Mouse (Mus musculus) forebrain, embryonic 11.5 days (tissue): ENCODE results near the gene Aadacl4. TPM values are rescaled to one million over a fixed set of nuclear protein-coding genes. Genes with fewer than 3 reads are reported as not detected.
A peak's percentile ranks its signal among the peaks of the same experiment; 100 is the strongest.
"Not testable (repeated sequence)": the region's sequence is repeated elsewhere in the genome, so short reads cannot be mapped to it uniquely, and the experiment has no call there.

Source experiments
- ATAC-seq: fragments of 200-750 bp; cut with Nextera tagmentation; replicated peaks from 2 replicates; pipeline ENCODE4 v1.8.0; 2017; ENCODE audit warnings: moderate TSS enrichment; ENCODE audit not compliant: low FRiP score
- DNase-seq: peaks from one replicate; pipeline ENCODE4 v3.0.0-alpha.2; 2017; ENCODE audit warnings: low spot score
- H3K27ac ChIP-seq: fragments of 300-500 bp; sonication (generic); 2 replicates; pipeline ENCODE4 v1.5.1; 2014; ENCODE audit warnings: low read depth, low read length
- H3K27me3 ChIP-seq: fragments of 300-500 bp; sonication (generic); 2 replicates; pipeline ENCODE4 v1.6.1; 2014; ENCODE audit warnings: mild to moderate bottlenecking, low read length, mixed read lengths; ENCODE audit not compliant: control insufficient read depth, insufficient read depth
- H3K36me3 ChIP-seq: fragments of 300-500 bp; sonication (generic); 2 replicates; pipeline ENCODE4 v1.6.1; 2014; ENCODE audit warnings: mild to moderate bottlenecking, low read length, moderate library complexity, mixed read lengths; ENCODE audit not compliant: control insufficient read depth, insufficient read depth
- H3K4me1 ChIP-seq: fragments of 300-500 bp; sonication (generic); replicated peaks from 2 replicates; pipeline ENCODE4 v1.6.1; 2014; ENCODE audit warnings: low read length, mixed read lengths; ENCODE audit not compliant: control insufficient read depth, insufficient read depth
- H3K4me2 ChIP-seq: fragments of 300-500 bp; sonication (generic); 2 replicates; pipeline ENCODE4 v1.6.1; 2014; ENCODE audit warnings: low read depth, mild to moderate bottlenecking, low read length, moderate library complexity, mixed read lengths; ENCODE audit not compliant: severe bottlenecking
- H3K4me3 ChIP-seq: fragments of 300-500 bp; sonication (generic); 2 replicates; pipeline ENCODE4 v1.5.1; 2014; ENCODE audit warnings: low read depth, low read length
- H3K9ac ChIP-seq: fragments of 300-500 bp; sonication (generic); 2 replicates; pipeline ENCODE4 v1.6.1; 2014; ENCODE audit warnings: low read length
- H3K9me3 ChIP-seq: fragments of 300-500 bp; sonication (generic); 2 replicates; pipeline ENCODE4 v1.6.1; 2016; ENCODE audit warnings: low read length, mixed read lengths; ENCODE audit not compliant: control insufficient read depth
- WGBS: fragments of 180-500 bp; shearing (Covaris S2); extraction: QIAGEN DNeasy Blood & Tissue Kit; methylation state at CpG from one replicate; pipeline ENCODE4 v1.1.7; 2014; 5-methylcytosine and 5-hydroxymethylcytosine counted together
- polyA plus RNA-seq: library from polyadenylated mRNA; unstranded; fragments of >200 nt; fragmentation: Nextera tagmentation; extraction: Ambion mirVana; gene quantifications from 2 replicates; pipeline ENCODE4 v1.2.1, GENCODE M21; 2014

Aadacl4 gene
- polyA plus RNA-seq, result not detected in 2 replicates

GRCm38 (mm10) chr4:144613407-144613806 lies at the start of gene Aadacl4:
Gene Aadacl4 (plus strand): TSS chr4:144613707.
- WGBS, result 63% methylated on average over 1 of the region's 1 CpGs
- no peak for ATAC-seq
- Histone ChIP-seq H3K4me2 (no peak within 1 kb of the TSS), H3K4me3 (no peak within 1 kb of the TSS), H3K9ac (no peak within 1 kb of the TSS), H3K4me1 (no peaks in the 10 kb centered on the region), H3K36me3 (no peaks in the 10 kb centered on the region), H3K9me3 (peaks cover 18% of the 10 kb centered on the region), H3K27me3 (no peaks in the 10 kb centered on the region), H3K27ac (no peak within 1 kb of the TSS)
- no peak for DNase-seq

- Histone ChIP-seq H3K4me1 (no peaks in the 10 kb centered on the region), H3K36me3 (no peaks in the 10 kb centered on the region), H3K4me2 (no peak within 1 kb of the TSS), H3K27me3 (no peaks in the 10 kb centered on the region), H3K9ac (no peak within 1 kb of the TSS), H3K4me3 (no peak within 1 kb of the TSS), H3K9me3 (peaks cover 7% of the 10 kb centered on the region; the same call in 1 of the 2 replicates), H3K27ac (no peak within 1 kb of the TSS)
- 93% methylated on average over 1 of the region's 1 CpGs for WGBS
- no peak for DNase-seq
- ATAC-seq, result no peak
Observed at GRCm38 (mm10) chr4:144565034-144565433, 48.5 kb upstream of the Aadacl4 start, which contains the start of gene Gm13124. Gene Gm13124 (minus strand): TSS chr4:144565134.

GRCm38 (mm10) chr4:144567752-144568151 lies 45.8 kb upstream of the Aadacl4 start:
- Histone ChIP-seq H3K27me3 (no peaks in the 10 kb centered on the region), H3K4me1 (no peaks in the 10 kb centered on the region), H3K4me3 (no peak overlapping the region), H3K36me3 (no peaks in the 10 kb centered on the region), H3K9ac (no peak overlapping the region), H3K9me3 (peaks cover 2% of the 10 kb centered on the region; the same call in 1 of the 2 replicates), H3K27ac (no peak overlapping the region), H3K4me2 (no peak overlapping the region)
- no peak for DNase-seq
- no peak for ATAC-seq

- not testable (repeated sequence) for H3K4me3 ChIP-seq, H3K9me3 ChIP-seq, H3K4me2 ChIP-seq, DNase-seq, H3K36me3 ChIP-seq, H3K27ac ChIP-seq, H3K4me1 ChIP-seq, H3K9ac ChIP-seq, H3K27me3 ChIP-seq
- ATAC-seq, result peak; percentile 61; the same call in 1 of the 2 replicates
- 81% methylated on average over 12 of the region's 16 CpGs for WGBS
Observed at GRCm38 (mm10) chr4:144586207-144586606, 27.3 kb upstream of the Aadacl4 start.

- no peak overlapping the region for H3K9ac ChIP-seq
- H3K4me3 ChIP-seq, result no peak overlapping the region
- DNase-seq (no peak), ATAC-seq (no peak)
- no peaks in the 10 kb centered on the region for H3K36me3 ChIP-seq
- H3K27ac ChIP-seq, result no peak overlapping the region
- H3K4me1 ChIP-seq, result no peaks in the 10 kb centered on the region
- H3K4me2 ChIP-seq, result no peak overlapping the region
- H3K27me3 ChIP-seq, result no peaks in the 10 kb centered on the region
- peaks cover 4% of the 10 kb centered on the region; the same call in 1 of the 2 replicates for H3K9me3 ChIP-seq
Observed at GRCm38 (mm10) chr4:144592790-144593189, 20.7 kb upstream of the Aadacl4 start.

DNA sequence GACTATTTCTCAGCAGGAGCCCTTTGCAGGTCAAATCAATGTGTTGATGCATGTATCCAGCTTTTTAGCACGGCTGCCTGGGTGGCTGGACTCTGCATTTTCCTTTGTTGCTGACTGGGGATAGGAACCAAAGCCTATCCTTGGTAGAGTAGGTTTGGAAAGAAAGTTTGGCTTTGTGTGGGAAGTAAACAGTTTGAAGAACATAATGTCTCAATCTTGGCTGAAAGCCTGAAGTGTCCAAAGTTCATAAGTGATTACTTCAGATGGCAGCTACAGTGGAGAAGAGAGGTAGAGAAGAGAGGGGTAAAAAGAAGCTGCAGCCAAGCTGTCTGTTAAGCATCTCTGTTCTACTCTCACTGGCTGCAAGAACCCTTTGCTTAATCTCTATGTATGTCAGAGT lies 1.1 kb downstream of the Aadacl4 start:
- H3K27ac ChIP-seq, result no peak overlapping the region
- H3K4me3 ChIP-seq, result no peak overlapping the region
- no peaks in the 10 kb centered on the region for H3K36me3 ChIP-seq
- H3K9ac ChIP-seq, result no peak overlapping the region
- no peaks in the 10 kb centered on the region for H3K4me1 ChIP-seq
- H3K9me3 ChIP-seq, result peaks cover 18% of the 10 kb centered on the region
- DNase-seq (no peak), ATAC-seq (no peak)
- WGBS, result 67% methylated on average over 1 of the region's 1 CpGs
- no peaks in the 10 kb centered on the region for H3K27me3 ChIP-seq
- no peak overlapping the region for H3K4me2 ChIP-seq

DNA sequence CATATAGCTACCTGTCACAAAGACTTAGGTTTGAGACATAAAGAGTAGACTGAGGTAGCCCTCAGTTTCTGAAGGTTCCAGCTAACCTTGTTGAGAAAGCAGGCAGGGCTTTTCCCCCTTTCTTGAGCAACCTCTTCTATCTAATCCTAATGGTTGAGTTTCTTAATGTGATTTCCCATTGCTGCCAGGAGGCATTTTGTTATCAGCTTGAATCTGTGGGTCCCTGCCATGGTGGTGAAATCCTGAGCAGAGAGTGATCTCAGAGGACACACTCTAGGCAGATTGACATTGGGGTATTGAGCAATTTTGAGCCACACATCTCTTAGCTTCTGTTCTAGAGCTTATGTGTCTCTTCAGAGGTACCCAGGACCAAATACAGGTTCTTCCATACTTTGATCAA lies 24.8 kb downstream of the Aadacl4 start:
- H3K4me2 ChIP-seq, result no peak overlapping the region
- H3K27me3 ChIP-seq, result no peaks in the 10 kb centered on the region
- H3K27ac ChIP-seq, result no peak overlapping the region
- no peaks in the 10 kb centered on the region for H3K36me3 ChIP-seq
- ATAC-seq (no peak), DNase-seq (no peak)
- no peak overlapping the region for H3K4me3 ChIP-seq
- no peak overlapping the region for H3K9ac ChIP-seq
- H3K9me3 ChIP-seq, result peaks cover 2% of the 10 kb centered on the region; the same call in 1 of the 2 replicates
- H3K4me1 ChIP-seq, result no peaks in the 10 kb centered on the region

Other genes starting within 250 kb of the Aadacl4 start
- gene Pramef20, start 235.8 kb upstream of the Aadacl4 start, polyA plus RNA-seq, result not detected in 2 replicates
- gene Pramef12, start 205.2 kb upstream of the Aadacl4 start, polyA plus RNA-seq, result not detected in 2 replicates
- not detected in 2 replicates for gene 1700012P22Rik, start 174.9 kb upstream of the Aadacl4 start, polyA plus RNA-seq
- gene Gm9944, start 160.4 kb upstream of the Aadacl4 start, polyA plus RNA-seq, result not detected in 2 replicates
- gene Aadacl3, start 150.0 kb upstream of the Aadacl4 start, polyA plus RNA-seq, result not detected in 2 replicates
- gene 9430007A20Rik, start 93.9 kb upstream of the Aadacl4 start, polyA plus RNA-seq, result not detected in 2 replicates
- gene Gm13124, start 48.6 kb upstream of the Aadacl4 start, polyA plus RNA-seq, result not detected in 2 replicates
- not detected in 2 replicates for gene Gm436, start 72.7 kb downstream of the Aadacl4 start, polyA plus RNA-seq
- not detected in 2 replicates for gene Gm13178, start 107.7 kb downstream of the Aadacl4 start, polyA plus RNA-seq
- not detected in 2 replicates for gene Gm438, start 172.9 kb downstream of the Aadacl4 start, polyA plus RNA-seq